23 mouse cellular contexts compared by ENCODE assay signal in genomic region chr1:52792701-52793100, GRCm38 (mm10).
"Had no signal": no experiment of that assay in that cellular context is flagged by ENCODE, and none has a peak within 500 bp of the region (broad histone marks: within the 10 kb centered on the region; RNA-seq: fewer than 3 reads in every experiment).

No protein-coding gene starts in this region.

- H3K27me3 ChIP-seq: heart, embryonic 13.5 days; heart, embryonic 15.5 days; hindbrain, embryonic 13.5 days; hindbrain, embryonic 15.5 days; limb, embryonic 13.5 days; limb, embryonic 15.5 days had no signal

- DNase-seq: forebrain, postnatal 0 days; gastrocnemius, postnatal 14 days; gastrocnemius, postnatal 36 days; heart, adult 11 months; heart, adult 2 months; heart, postnatal 14 days; heart, postnatal 36 days; layer of hippocampus, adult 9-11 months; layer of hippocampus, postnatal 36 days; left cerebral cortex, postnatal 4 days; lung, adult 18-20 months had no signal

- H3K27ac ChIP-seq: heart, adult 2 months; heart, embryonic 13.5 days; heart, embryonic 15.5 days; hindbrain, embryonic 13.5 days; hindbrain, embryonic 15.5 days; hindbrain, postnatal 0 days; kidney, postnatal 0 days; limb, embryonic 13.5 days; limb, embryonic 15.5 days; liver, embryonic 14.5 days had no signal

- H3K9me3 ChIP-seq: heart, embryonic 13.5 days; heart, embryonic 15.5 days; hindbrain, embryonic 13.5 days; hindbrain, embryonic 15.5 days; limb, embryonic 13.5 days; limb, embryonic 15.5 days had no signal

- H3K4me2 ChIP-seq: heart, embryonic 11.5 days; heart, embryonic 13.5 days; heart, embryonic 15.5 days; hindbrain, embryonic 13.5 days; hindbrain, embryonic 15.5 days; limb, embryonic 13.5 days; limb, embryonic 15.5 days; liver, embryonic 11.5 days had no signal

- ATAC-seq: forebrain, postnatal 0 days; hindbrain, postnatal 0 days; intestine, embryonic 16.5 days had no signal

- H3K9ac ChIP-seq: forebrain, postnatal 0 days; heart, embryonic 13.5 days; heart, embryonic 15.5 days; hindbrain, embryonic 13.5 days; hindbrain, embryonic 15.5 days; limb, embryonic 13.5 days; limb, embryonic 15.5 days; liver, embryonic 14.5 days had no signal

- H3K4me1 ChIP-seq: hindbrain, embryonic 15.5 days; limb, embryonic 15.5 days had no signal

- H3K4me3 ChIP-seq: heart, adult 2 months; heart, embryonic 13.5 days; heart, embryonic 15.5 days; hindbrain, embryonic 13.5 days; hindbrain, embryonic 15.5 days; limb, embryonic 13.5 days; limb, embryonic 15.5 days had no signal
